Mouse (Mus musculus) layer of hippocampus, postnatal 25 days (tissue): ENCODE measurements around the gene Irx4. TPM values are rescaled to one million over a fixed set of nuclear protein-coding genes. Genes with fewer than 3 reads are reported as not detected.

ENCODE experiments used
- DNase-seq, 2 experiments: peaks; one replicate each; pipeline ENCODE4 v3.0.0; 2022; ENCODE audit warnings: mixed read lengths in 2 of 2, low spot score in 1 of 2; ENCODE audit errors: extremely low spot score in 1 of 2
- total RNA-seq, 2 experiments: library from RNA; stranded (reverse); gene quantifications; 2 replicates each; pipeline ENCODE4 v1.2.3; 2021

Irx4 gene
- total RNA-seq = not detected

GRCm38 (mm10) chr13:73260354-73261035 is at the start of gene Irx4:
Gene Irx4, plus strand, starts transcription at chr13:73260479.
- no peak for DNase-seq

- DNase-seq = no peak
Measured at GRCm38 (mm10) chr13:73214301-73214700, 46.0 kb upstream of the Irx4 start.

GRCm38 (mm10) chr13:73236461-73236860 is 23.8 kb upstream of the Irx4 start:
- DNase-seq = no peak

GRCm38 (mm10) chr13:73239191-73239746 is 21.0 kb upstream of the Irx4 start:
- no peak for DNase-seq

- no peak for DNase-seq
Measured at GRCm38 (mm10) chr13:73242556-73242955, 17.7 kb upstream of the Irx4 start.

- DNase-seq = no peak
Measured at GRCm38 (mm10) chr13:73246961-73247360, 13.3 kb upstream of the Irx4 start.

GRCm38 (mm10) chr13:73251222-73251621 is 9.1 kb upstream of the Irx4 start:
- no peak for DNase-seq

GRCm38 (mm10) chr13:73252022-73252421 is 8.3 kb upstream of the Irx4 start:
- no peak for DNase-seq

- no peak for DNase-seq
Measured at GRCm38 (mm10) chr13:73258415-73258814, 1.9 kb upstream of the Irx4 start.

GRCm38 (mm10) chr13:73259577-73260353 is 514 bp upstream of the Irx4 start:
- DNase-seq = no peak

- DNase-seq = no peak
Measured at GRCm38 (mm10) chr13:73261036-73261730, 904 bp downstream of the Irx4 start.

GRCm38 (mm10) chr13:73261881-73262280 is 1.6 kb downstream of the Irx4 start:
- no peak for DNase-seq

GRCm38 (mm10) chr13:73262336-73263127 is 2.3 kb downstream of the Irx4 start:
- no peak for DNase-seq

- DNase-seq = no peak
Measured at GRCm38 (mm10) chr13:73263128-73263971, 3.1 kb downstream of the Irx4 start.

- no peak for DNase-seq
Measured at GRCm38 (mm10) chr13:73264166-73264735, 4.0 kb downstream of the Irx4 start.

- DNase-seq = no peak
Measured at GRCm38 (mm10) chr13:73264831-73265230, 4.6 kb downstream of the Irx4 start.

GRCm38 (mm10) chr13:73265442-73265841 is 5.2 kb downstream of the Irx4 start:
- no peak for DNase-seq

- no peak for DNase-seq
Measured at GRCm38 (mm10) chr13:73267551-73267950, 7.3 kb downstream of the Irx4 start.

GRCm38 (mm10) chr13:73268702-73269101 is 8.4 kb downstream of the Irx4 start:
- DNase-seq = no peak
